Mouse (Mus musculus): ENCODE data around the gene Ecd. TPM values are rescaled to one million over a fixed set of nuclear protein-coding genes. Genes with fewer than 3 reads are reported as not detected.

Ecd gene
- polyA plus RNA-seq, 1 experiment from 2014 or later = 32.8 TPM

- no peaks in the 10 kb centered on the region for H3K9me3 ChIP-seq (replicated peaks; ENCODE audit: low read length)
- peaks cover 9% of the 10 kb centered on the region for H3K36me3 ChIP-seq (ENCODE audit: insufficient read depth, low read length)
- peak; percentile 63 for ATAC-seq (replicated peaks; ENCODE audit: low FRiP score, low read depth)
- TF ChIP-seq CTCF (IDR thresholded peaks at IDR 0.05; ENCODE audit: low read depth) = no peak
- H3K4me3 ChIP-seq (replicated peaks; ENCODE audit: low read depth, low read length) = peak within 1 kb of the TSS; percentile 76
- peak within 1 kb of the TSS; percentile 72 for H3K9ac ChIP-seq (ENCODE audit: low read depth, low read length)
- peaks cover 17% of the 10 kb centered on the region for H3K4me1 ChIP-seq (replicated peaks; ENCODE audit: insufficient read depth, low read length)
- H3K27ac ChIP-seq = peak within 1 kb of the TSS; percentile 71
- under 1% methylated on average over 59 of the region's 59 CpGs for WGBS
- H3K4me2 ChIP-seq (ENCODE audit: low read length) = peak within 1 kb of the TSS; percentile 84
- no peaks in the 10 kb centered on the region for H3K27me3 ChIP-seq (ENCODE audit: insufficient read depth, low read length)
- DNase-seq (ENCODE audit: low spot score) = peak; percentile 96
Observed at GRCm38 (mm10) chr14:20388441-20389129, 40.7 kb upstream of the Ecd start, which contains the start of gene Dnajc9. Gene Dnajc9, minus strand, starts transcription at chr14:20388910.

- H3K36me3 ChIP-seq (ENCODE audit: insufficient read depth, low read length) = peaks cover 29% of the 10 kb centered on the region
- H3K9me3 ChIP-seq (replicated peaks; ENCODE audit: low read length) = no peaks in the 10 kb centered on the region
- H3K27me3 ChIP-seq (ENCODE audit: insufficient read depth, low read length) = no peaks in the 10 kb centered on the region
- H3K9ac ChIP-seq (ENCODE audit: low read depth, low read length) = no peak overlapping the region
- no peak overlapping the region for H3K4me3 ChIP-seq (replicated peaks; ENCODE audit: low read depth, low read length)
- H3K27ac ChIP-seq = no peak overlapping the region; the same call in 1 of the 2 replicates
- DNase-seq (ENCODE audit: low spot score) (no peak), ATAC-seq (replicated peaks; ENCODE audit: low FRiP score, low read depth) (no peak)
- H3K4me2 ChIP-seq (ENCODE audit: low read length) = no peak overlapping the region
- no peaks in the 10 kb centered on the region for H3K4me1 ChIP-seq (replicated peaks; ENCODE audit: insufficient read depth, low read length)
- TF ChIP-seq CTCF (IDR thresholded peaks at IDR 0.05; ENCODE audit: low read depth) = no peak
- 78% methylated on average over 9 of the region's 9 CpGs for WGBS
Observed at GRCm38 (mm10) chr14:20379753-20380430, 32.0 kb upstream of the Ecd start.

DNA sequence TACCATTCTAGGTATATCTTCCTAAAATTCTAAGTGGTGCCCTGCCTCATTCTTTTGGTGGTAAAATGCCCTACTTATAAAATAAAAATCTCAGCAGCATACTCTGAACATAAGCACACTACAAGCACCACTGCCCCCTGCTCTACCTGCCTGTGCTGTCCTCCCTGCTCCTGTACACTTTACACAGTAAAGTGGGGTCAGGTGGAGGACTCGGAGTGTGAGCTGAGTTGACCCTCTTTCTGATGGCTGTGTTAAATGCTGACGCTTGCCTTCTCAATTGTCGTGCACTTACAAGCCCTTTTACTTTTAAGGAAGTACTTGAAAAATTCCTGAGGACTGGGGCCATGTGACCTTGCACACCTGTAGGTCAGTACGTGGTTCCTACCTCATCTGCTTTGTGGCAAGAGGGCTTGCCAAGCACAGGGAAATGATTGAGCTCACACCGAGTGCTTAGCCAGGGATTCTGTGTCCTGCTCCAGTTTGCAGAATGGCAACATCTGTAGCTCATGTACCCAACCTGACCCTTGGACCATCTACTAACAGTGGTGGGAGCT, 31.2 kb upstream of the Ecd start:
- H3K4me2 ChIP-seq (ENCODE audit: low read length) = no peak overlapping the region
- H3K36me3 ChIP-seq (ENCODE audit: insufficient read depth, low read length) = peaks cover 32% of the 10 kb centered on the region
- ATAC-seq (replicated peaks; ENCODE audit: low FRiP score, low read depth) (no peak), DNase-seq (ENCODE audit: low spot score) (no peak)
- H3K4me1 ChIP-seq (replicated peaks; ENCODE audit: insufficient read depth, low read length) = no peaks in the 10 kb centered on the region
- 74% methylated on average over 5 of the region's 5 CpGs for WGBS
- H3K9me3 ChIP-seq (replicated peaks; ENCODE audit: low read length) = no peaks in the 10 kb centered on the region
- no peak overlapping the region for H3K4me3 ChIP-seq (replicated peaks; ENCODE audit: low read depth, low read length)
- H3K27me3 ChIP-seq (ENCODE audit: insufficient read depth, low read length) = no peaks in the 10 kb centered on the region
- no peak overlapping the region for H3K9ac ChIP-seq (ENCODE audit: low read depth, low read length)
- no peak overlapping the region; the same call in 1 of the 2 replicates for H3K27ac ChIP-seq
- TF ChIP-seq CTCF (IDR thresholded peaks at IDR 0.05; ENCODE audit: low read depth) = no peak

DNA sequence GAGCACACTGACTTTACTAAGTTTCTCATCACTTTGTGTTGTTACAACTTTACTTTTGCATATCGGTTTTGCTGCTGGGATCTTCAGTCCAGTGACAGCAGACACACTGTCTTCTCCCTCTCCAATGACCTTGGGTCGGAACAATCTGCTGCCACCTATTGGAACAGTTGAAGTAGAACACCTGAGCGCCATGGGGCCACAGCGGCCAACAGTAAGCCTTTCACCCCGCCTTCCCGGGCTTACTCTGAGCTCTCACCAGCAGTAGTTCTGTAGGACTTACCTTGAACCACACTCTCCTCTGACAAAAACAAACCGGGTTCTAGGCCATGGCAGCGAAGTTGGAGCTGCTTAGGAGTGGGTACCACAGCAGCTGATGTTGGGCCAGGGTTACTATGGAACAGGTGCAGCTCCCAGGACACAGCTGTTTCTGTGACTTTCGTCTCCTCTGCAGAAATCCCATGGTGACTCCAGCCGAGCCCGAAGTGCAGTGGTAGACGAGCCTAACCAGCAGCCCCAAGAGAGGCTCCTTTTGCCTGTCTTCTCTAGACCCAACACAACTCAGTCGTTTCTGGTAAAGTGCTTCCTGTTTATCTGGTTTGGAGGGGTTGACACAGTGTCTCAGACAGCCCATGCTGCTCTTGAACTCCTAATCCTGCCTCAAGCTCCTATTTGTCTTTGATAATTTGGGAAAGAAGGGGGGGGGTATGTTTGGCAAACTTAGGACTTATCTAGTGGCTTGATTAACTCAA, 30.6 kb upstream of the Ecd start:
- Histone ChIP-seq H3K27ac (no peak overlapping the region), H3K36me3 (ENCODE audit: insufficient read depth, low read length) (peaks cover 30% of the 10 kb centered on the region), H3K27me3 (ENCODE audit: insufficient read depth, low read length) (no peaks in the 10 kb centered on the region), H3K4me3 (replicated peaks; ENCODE audit: low read depth, low read length) (no peak overlapping the region), H3K4me1 (replicated peaks; ENCODE audit: insufficient read depth, low read length) (no peaks in the 10 kb centered on the region), H3K9me3 (replicated peaks; ENCODE audit: low read length) (no peaks in the 10 kb centered on the region), H3K4me2 (ENCODE audit: low read length) (no peak overlapping the region), H3K9ac (ENCODE audit: low read depth, low read length) (no peak overlapping the region)
- peak; percentile 71 for TF ChIP-seq CTCF (IDR thresholded peaks at IDR 0.05; ENCODE audit: low read depth)
- ATAC-seq (replicated peaks; ENCODE audit: low FRiP score, low read depth) (peak; percentile 66), DNase-seq (ENCODE audit: low spot score) (peak; percentile 75)
- 37% methylated on average over 13 of the region's 13 CpGs for WGBS

DNA sequence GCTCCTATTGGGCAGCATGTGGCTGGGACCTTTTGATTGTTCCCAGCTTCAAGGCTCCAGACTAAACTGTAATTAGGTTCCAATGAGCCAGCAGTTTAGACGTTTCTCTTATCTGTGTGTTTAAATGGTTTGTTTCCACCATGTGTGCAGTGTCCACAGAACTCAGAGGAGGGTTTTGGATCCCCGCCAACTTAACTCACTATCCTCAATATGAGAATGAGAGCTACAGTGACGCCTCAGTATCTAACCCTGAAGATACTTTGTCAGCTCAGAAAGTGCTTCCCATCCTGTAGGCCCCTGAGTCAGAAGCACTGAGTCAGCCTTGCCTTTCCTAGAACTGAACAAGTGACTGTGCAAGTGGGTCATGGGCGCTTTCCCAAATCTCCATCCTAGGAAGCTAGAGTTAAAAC, 29.2 kb upstream of the Ecd start:
- Histone ChIP-seq H3K27ac (no peak overlapping the region), H3K36me3 (ENCODE audit: insufficient read depth, low read length) (peaks cover 30% of the 10 kb centered on the region), H3K4me3 (replicated peaks; ENCODE audit: low read depth, low read length) (no peak overlapping the region), H3K27me3 (ENCODE audit: insufficient read depth, low read length) (no peaks in the 10 kb centered on the region), H3K9ac (ENCODE audit: low read depth, low read length) (no peak overlapping the region), H3K4me1 (replicated peaks; ENCODE audit: insufficient read depth, low read length) (no peaks in the 10 kb centered on the region), H3K9me3 (replicated peaks; ENCODE audit: low read length) (no peaks in the 10 kb centered on the region), H3K4me2 (ENCODE audit: low read length) (no peak overlapping the region)
- DNase-seq (ENCODE audit: low spot score) = no peak
- 74% methylated on average over 4 of the region's 4 CpGs for WGBS
- no peak for TF ChIP-seq CTCF (IDR thresholded peaks at IDR 0.05; ENCODE audit: low read depth)
- no peak for ATAC-seq (replicated peaks; ENCODE audit: low FRiP score, low read depth)

DNA sequence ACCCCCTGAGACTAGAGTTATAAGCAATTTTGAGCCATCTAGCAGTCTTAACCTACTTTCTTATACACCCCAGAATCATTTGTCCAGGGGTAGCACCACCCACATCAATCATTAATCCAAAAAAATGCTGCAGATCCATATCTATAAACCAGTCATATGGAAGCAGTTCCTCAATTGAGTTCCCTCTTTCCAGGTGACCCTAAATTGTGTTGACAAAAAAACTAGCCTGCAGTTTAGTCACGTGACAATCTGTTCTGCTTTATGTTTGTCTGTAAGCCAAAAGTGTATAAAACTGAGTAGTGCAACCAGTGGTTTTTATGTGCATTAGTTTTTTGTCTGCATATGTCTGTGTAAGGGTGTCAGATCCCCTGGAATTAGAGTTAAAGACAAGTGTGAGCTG, 23.9 kb upstream of the Ecd start:
- peaks cover 27% of the 10 kb centered on the region; the same call in 1 of the 2 replicates for H3K36me3 ChIP-seq (ENCODE audit: insufficient read depth, low read length)

More for the DNA sequence above, 23.9 kb upstream of the Ecd start:
- Histone ChIP-seq H3K4me1 (replicated peaks; ENCODE audit: insufficient read depth, low read length) (no peaks in the 10 kb centered on the region), H3K4me2 (ENCODE audit: low read length) (no peak overlapping the region), H3K27me3 (ENCODE audit: insufficient read depth, low read length) (no peaks in the 10 kb centered on the region), H3K9ac (ENCODE audit: low read depth, low read length) (no peak overlapping the region), H3K27ac (no peak overlapping the region; the same call in 1 of the 2 replicates), H3K4me3 (replicated peaks; ENCODE audit: low read depth, low read length) (no peak overlapping the region), H3K9me3 (replicated peaks; ENCODE audit: low read length) (no peaks in the 10 kb centered on the region)
- DNase-seq (ENCODE audit: low spot score) = no peak
- no peak for TF ChIP-seq CTCF (IDR thresholded peaks at IDR 0.05; ENCODE audit: low read depth)
- WGBS = 69% methylated on average over 1 of the region's 1 CpGs
- ATAC-seq (replicated peaks; ENCODE audit: low FRiP score, low read depth) = no peak
